Mouse (Mus musculus) right cerebral cortex, adult 18-20 months (tissue): ENCODE measurements at regions not wholly inside any gene's neighbourhood (a gene's known extent, or its start where the extent isn't known, plus 50 kb on each side); places are given as distances from the start of the nearest gene placed in this dataset.

Experiments used
- DNase-seq: peaks from one replicate; pipeline ENCODE4 v3.0.0; 2022; ENCODE audit warnings: mixed read lengths

- peak; percentile 15 for DNase-seq
These were observed 5132.6 kb downstream of the 9330182O14Rik start for GRCm38 (mm10) chr15:45266620-45267263.

- DNase-seq, result no peak
These were observed 5139.5 kb downstream of the 9330182O14Rik start for GRCm38 (mm10) chr15:45273677-45274076.

GRCm38 (mm10) chr15:45321628-45322027 lies 5187.5 kb downstream of the 9330182O14Rik start:
- DNase-seq, result no peak

- DNase-seq, result no peak
These were observed 5216.3 kb downstream of the 9330182O14Rik start for GRCm38 (mm10) chr15:45350496-45350895.
